Mouse (Mus musculus) brain, embryonic 14.5 days (tissue): ENCODE data around the gene 2610001J05Rik. TPM values are rescaled to one million over a fixed set of nuclear protein-coding genes. Genes with fewer than 3 reads are reported as not detected.
"Not testable (repeated sequence)": the region's sequence is repeated elsewhere in the genome, so short reads cannot be mapped to it uniquely, and the experiment has no call there.

Source experiments
- DNase-seq: peaks from one replicate; pipeline ENCODE4 v3.0.0-alpha.2; 2011; ENCODE audit warnings: low read depth
- CTCF ChIP-seq: fragments of 200-500 bp; IDR thresholded peaks from 2 replicates; pipeline ENCODE4 v1.5.1; 2012; ENCODE audit warnings: inconsistent platforms, mild to moderate bottlenecking, moderate library complexity, borderline replicate concordance; ENCODE audit not compliant: insufficient read depth, insufficient read length; ENCODE audit errors: extremely low read depth
- POLR2A ChIP-seq: fragments of 200-500 bp; IDR thresholded peaks from 2 replicates; pipeline ENCODE4 v1.6.1; 2012; ENCODE audit warnings: mild to moderate bottlenecking, inconsistent platforms, borderline replicate concordance; ENCODE audit not compliant: poor library complexity, insufficient read depth, insufficient read length, severe bottlenecking; ENCODE audit errors: extremely low read depth
- polyA plus RNA-seq: library from polyadenylated mRNA; depleted of rRNA; stranded (reverse); fragments of >200 nt; gene quantifications from 2 replicates; pipeline ENCODE4 v1.2.3, GENCODE M21; 2012

The 2610001J05Rik gene
- polyA plus RNA-seq, 1 experiment = 49.1 TPM

DNA sequence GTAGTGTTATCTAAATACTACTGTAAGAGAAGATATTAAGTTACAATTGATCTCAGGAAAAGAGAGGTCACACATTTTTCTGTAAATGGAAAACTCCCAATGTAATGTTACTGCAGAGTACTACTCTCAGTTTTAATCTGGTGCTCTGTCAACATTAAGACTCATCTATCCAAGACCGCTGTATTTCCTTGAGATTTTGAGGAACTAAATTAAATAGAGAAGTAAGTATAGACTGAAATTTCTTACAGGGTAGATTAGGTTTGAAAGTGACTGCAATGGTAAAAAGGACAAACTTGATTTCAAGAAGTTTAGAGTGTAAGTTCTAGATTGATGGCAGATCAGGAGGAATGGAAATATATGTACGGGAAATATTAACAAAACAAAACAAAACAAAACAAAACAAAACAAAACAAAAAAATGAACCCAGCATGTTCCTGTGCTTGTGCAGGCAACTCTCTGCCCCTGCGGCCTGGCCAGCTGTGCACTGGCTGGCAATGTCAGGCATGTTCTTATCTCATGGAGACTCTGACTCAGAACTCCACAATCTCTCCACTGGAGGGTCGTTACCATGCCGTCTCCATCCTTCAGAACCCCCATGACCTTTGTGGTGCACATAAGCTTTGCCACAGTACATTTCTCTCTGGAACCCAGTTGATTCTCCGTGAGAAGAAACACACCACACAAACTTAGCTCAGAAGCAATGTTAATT, 11.3 kb downstream of the 2610001J05Rik start:
- no peak for TF ChIP-seq CTCF
- no peak for TF ChIP-seq POLR2A
- no peak for DNase-seq

DNA sequence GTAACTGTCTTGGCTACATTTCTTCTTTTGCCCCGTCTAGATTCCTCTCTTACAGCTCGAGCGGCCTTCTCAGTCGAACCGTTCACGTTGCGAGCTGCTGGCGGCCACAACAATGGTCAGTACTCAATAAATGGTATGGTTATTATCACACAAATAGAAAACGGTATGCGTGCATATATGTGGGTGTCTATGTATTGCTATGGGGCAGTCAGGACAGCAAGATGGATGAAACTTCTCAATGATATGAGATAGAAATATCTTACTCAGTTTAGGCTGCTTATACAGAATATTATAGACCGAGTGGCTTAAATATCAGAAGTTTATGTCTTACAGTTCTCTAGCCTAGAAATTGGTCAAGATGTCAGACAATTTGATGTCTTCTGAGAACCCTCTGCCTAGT, 17.1 kb downstream of the 2610001J05Rik start:
- TF ChIP-seq POLR2A = no peak
- TF ChIP-seq CTCF = no peak
- DNase-seq = no peak

DNA sequence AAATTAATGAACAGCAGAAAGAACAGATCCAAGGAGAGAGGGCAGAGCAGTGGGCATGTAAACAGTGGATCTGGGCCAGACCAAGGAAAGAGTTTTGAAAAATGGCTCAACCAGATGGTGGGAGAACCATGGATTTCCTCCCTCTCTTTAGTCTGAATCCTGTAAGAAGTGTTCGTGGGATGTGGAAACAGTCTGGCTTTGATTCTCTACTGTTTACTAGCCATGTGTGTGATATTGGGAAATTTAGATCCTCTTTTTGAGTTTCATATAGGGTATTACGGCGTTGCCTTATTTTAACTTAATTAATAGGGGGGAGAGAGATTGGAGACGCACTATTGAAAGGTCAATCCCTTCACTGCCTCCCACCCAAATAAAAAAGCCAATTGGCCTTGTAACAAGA, 18.1 kb downstream of the 2610001J05Rik start:
- TF ChIP-seq CTCF (no peak), POLR2A (no peak)
- no peak for DNase-seq

DNA sequence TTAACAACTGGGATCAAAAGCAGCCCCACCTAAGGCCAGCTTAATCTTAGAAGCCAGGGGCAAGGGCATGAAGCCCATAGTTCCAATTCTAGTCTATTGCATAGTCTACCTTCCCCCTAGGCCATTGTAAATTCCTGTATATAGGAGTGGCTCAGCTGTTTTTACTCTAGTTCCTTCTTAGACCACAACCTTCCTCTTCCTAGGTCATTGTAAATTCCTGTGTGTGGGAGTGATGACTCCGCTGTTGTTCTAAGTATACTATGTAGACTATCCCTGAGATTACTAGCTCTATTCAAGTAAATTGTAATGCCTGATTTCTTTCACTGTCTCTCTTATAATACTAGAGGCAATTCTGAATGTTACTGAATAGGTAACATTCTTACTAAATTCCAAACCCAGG, 25.3 kb downstream of the 2610001J05Rik start:
- not testable (repeated sequence) for DNase-seq

DNA sequence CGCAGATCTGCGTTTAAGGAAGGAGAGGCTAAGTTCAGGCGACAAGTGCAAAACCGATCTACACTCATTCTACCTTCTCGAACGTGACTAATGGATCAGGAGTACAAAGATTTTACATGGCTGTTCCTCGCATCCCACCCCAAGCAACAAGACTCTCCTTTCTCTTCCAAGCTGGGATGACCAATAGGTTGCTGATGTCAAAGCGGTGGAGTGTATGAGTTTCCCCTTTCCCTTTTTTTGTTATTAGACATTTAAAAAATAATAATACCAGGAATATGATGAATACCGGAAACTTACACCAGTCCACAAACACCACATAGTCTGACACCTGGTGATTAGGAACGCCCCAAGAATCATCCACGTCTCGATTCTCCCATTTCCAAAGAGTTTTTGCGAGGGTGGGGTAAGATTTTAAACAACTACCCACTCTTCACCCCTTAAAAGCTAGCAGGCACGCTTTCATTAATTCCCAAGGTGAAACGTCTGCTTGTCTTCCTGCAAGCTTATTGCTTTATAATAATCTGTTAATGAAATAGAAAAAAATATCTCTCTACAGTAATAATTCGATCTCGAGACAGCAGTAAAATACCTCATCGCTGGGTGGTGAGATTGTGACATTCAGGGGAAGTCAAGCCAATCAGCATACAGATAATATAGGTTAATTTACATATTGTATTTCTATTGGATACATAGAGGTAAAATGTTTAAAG, 31.8 kb downstream of the 2610001J05Rik start, which contains the start of gene Gpr85:
Gene Gpr85, minus strand, starts transcription at position 598 of the 710 bp plus-strand sequence.
- DNase-seq = peak; percentile 77
- TF ChIP-seq CTCF (no peak), POLR2A (no peak)

DNA sequence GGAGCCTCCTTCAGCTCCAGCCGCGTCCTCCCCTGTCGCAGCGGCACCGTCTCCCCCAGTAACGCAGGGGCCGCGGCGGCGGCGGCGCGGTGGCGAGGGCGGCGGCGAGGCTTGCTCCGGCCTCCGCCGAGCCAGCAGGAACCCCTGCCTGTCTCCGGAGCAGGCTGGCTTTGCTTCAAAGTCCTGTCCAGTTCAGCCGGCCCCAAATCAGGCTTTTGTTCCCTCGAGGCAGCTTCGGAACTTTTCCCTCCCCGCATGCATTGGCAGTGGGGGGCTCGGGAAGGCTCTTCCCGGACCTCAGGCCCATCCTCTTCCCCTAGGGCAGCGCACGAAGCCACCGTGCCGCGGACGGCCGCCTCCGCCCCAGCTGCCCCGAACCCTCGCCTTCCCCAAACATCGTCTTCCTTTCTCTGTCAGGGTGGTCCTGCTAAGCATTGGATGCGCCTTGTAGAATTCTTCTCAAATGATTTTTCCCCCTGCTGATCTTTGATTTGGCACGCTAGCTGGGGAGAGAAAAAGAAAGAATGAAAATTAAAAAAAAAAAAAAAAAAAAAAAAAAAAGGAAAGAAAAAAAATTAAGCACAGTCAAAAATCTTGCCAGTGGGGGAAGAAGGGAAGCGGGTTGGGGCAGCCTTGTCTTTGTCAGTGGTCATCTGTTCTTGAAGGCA, 32.5 kb downstream of the 2610001J05Rik start:
- peak; percentile 95 for DNase-seq
- TF ChIP-seq CTCF (no peak), POLR2A (peak; percentile 91)

DNA sequence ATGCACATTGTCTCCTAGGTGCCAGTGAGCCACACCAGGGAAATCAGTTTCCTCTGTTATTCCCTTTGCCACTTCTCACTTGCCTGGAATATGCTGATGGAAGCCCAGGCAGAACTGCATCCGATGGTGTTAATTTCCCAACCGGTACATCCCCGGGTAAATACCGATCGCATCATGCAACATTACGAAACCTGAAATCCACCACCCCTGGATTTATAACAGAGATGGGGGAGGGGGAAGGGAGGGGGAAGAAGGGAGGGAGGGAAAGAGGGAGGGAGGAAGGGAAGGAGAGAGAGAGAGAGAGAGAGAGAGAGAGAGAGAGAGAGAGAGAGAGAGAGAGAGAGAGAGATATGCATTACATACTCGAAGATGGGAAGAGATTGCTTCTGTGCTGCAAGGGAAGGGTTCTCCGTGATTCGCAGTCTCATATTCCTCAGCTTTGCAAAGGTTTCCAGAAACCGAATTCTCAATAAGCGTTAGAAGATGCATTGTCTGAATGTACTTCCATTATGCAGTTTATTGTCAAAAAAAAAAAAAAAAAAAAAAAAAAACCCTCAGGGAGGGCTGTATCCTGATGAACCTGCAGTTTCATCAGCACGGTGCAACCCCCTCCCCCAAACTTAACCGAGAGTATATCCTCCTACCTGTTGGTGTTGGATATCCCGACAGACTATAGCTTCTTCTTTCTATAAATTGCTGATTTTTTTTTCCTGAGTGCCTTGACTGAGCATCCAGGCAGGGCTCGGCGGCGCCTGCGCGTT, 33.2 kb downstream of the 2610001J05Rik start:
- peak; percentile 83 for DNase-seq
- TF ChIP-seq POLR2A (no peak), CTCF (no peak)

DNA sequence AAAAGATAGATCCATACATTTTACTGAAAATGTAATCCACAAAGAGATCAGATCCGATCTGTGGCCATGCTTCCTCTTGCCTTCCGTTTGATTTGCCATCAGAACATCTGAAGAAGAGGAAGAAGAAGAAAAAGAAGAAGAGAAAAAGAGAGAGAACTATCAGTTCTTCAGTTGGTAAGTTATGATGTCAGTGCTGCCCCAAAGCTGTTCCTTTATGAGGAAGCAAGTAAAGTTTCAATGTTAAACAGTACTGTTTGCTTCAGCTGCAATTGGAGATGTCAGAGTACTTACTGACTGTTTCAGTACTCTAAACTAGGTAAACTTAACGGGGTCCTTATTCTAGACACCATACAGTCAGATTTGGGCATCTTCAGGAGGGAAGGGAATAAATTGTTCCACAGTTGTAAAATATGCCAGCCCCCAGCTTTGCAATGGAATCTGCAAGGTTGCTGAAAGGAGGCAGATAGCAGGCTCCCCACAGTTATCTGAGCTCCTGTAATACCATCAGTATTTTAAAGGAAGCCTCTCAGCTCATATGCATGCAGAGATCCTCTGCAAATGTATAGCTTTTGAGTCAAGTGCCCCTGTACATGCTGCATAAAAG, 34.2 kb downstream of the 2610001J05Rik start:
- no peak for TF ChIP-seq CTCF
- TF ChIP-seq POLR2A = no peak
- DNase-seq = peak; percentile 53

DNA sequence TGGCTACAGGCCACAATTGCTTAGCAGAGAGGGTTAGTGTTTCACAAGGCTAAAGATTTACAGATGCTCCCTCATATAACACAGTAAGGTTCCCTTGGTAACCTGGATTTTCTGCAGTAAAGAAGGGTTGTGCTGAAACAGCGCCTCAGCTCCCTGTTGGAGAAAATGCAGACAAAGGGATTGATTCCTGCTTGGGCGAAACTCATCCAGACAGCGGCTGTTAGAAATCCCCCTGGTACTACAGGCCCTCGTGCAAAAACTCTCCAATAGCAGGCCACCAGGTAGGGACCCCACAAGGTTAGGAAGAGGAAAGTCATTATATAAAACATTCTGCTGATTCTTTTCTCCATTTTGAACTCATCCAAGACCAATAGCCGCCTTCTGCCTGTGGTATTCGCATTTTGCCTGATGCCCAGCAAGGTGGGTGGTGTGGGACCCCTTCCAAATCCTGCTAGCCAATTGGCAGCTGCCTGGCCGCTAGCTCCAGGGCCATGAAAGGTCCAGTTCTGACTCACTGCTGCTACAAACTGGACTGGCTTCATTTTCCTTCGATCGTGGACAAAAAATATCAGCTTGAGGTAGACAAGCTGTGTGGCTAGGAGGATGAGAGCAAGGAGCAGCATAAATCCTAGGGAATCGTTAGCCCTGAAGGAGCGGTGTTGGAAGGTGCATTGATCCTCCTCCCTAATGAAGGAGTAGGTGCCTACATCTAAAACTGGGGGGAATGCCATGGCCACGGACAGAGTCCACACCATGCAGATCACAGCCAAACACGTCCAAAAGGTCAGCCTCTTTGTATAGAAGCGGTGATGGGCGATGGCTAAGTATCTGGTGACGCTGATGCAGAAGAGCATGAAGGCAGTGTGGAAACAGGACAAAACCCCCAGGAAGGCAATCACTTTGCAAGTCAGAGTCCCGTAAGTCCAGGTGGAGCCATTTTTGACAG, 35.3 kb downstream of the 2610001J05Rik start:
- TF ChIP-seq CTCF (no peak), POLR2A (0 out of 2 replicates have a peak, but pooled peaks have one; percentile 19)
- peak; percentile 86 for DNase-seq

DNA sequence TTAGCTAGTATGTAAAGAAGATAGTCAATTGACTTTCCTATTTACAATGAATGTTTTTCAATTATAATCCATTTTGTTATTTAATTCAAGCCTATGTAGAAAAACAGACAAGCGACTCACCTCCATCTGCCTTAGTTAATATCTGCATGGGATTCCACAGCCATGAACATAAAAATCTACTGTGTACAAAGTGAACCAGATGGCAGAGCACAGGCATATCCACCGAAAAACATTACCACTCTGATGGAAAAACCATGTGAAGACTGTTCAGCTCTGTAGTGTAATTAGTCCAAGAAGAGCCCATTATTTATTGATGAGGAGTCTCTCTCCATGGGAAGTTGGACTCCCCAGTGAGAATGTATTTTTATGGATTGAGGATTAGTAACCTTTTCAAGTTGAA, 38.5 kb downstream of the 2610001J05Rik start:
- peak; percentile 35 for DNase-seq
- TF ChIP-seq CTCF = no peak
- no peak for TF ChIP-seq POLR2A
